Mouse (Mus musculus): ENCODE data around the gene Kcne3. TPM values are rescaled to one million over a fixed set of nuclear protein-coding genes. Genes with fewer than 3 reads are reported as not detected.

Kcne3 gene
- polyA plus RNA-seq, 1 experiment = not detected

DNA sequence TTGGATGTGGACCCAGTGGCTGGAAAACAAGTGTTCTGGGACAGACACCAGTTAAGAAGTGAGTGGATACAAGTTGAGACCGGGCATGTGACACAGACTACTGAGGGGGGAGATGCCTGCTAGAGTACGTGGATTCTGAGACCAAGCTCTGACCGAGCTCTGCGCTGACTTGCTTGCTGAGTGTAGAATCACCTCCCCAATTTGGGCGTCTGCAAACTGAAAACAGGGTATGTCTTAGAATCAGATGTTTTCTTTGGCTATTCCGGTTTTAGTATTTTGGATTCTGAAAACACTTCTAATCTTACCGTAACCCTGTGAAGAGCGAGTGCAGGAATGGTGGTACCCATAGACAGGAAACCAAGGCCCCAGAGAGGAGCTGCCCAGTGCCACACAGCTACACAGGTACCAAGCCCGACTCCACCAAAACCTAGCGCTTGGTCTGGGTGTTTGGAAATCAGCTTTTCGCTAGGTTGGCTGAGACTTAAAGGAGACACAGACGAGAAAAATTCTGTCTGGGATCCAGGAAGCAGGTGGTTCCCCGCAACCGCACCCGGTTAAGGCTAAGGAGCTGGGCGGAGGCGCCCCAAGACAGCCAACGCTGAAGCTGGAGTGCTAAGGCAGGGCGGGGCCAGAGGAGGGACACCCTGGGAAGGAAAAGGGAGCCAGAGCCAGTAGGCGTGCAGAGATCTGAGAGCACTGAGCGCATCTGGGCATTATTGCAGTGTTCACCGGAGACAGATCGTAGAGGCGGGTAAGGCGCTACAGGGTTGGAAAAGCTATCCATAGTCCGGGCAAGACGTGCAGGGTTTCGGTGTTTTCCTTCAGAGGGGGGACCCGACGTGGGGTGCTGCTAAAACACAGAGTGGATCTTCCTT lies 2.0 kb downstream of the Kcne3 start:
- Histone ChIP-seq H3K27ac (ENCODE audit: insufficient read depth, low read length) (no peak overlapping the region), H3K27me3 (ENCODE audit: control insufficient read depth, insufficient read depth, low read length, poor library complexity, severe bottlenecking) (peaks cover 1% of the 10 kb centered on the region; the same call in 1 of the 2 replicates), H3K4me3 (ENCODE audit: low read depth, low read length) (peak overlapping the region; percentile 58), H3K9me3 (replicated peaks; ENCODE audit: control insufficient read depth, insufficient read depth, low read length, poor library complexity, severe bottlenecking) (no peaks in the 10 kb centered on the region), H3K9ac (ENCODE audit: low read depth, poor library complexity, severe bottlenecking) (0 out of 2 replicates have a peak overlapping the region, but pooled peaks have one; percentile 21), H3K4me1 (ENCODE audit: control insufficient read depth, insufficient read depth, low read length) (no peaks in the 10 kb centered on the region), H3K36me3 (ENCODE audit: control insufficient read depth, insufficient read depth, low read length, poor library complexity, severe bottlenecking) (no peaks in the 10 kb centered on the region)
- no peak for TF ChIP-seq EP300 (IDR thresholded peaks at IDR 0.05; ENCODE audit: insufficient read depth, low read depth, low read length)
- no peak for TF ChIP-seq POLR2A (IDR thresholded peaks at IDR 0.05; ENCODE audit: insufficient read depth, low read length)
- TF ChIP-seq CTCF (IDR thresholded peaks at IDR 0.05; ENCODE audit: low read depth, low read length) = no peak

DNA sequence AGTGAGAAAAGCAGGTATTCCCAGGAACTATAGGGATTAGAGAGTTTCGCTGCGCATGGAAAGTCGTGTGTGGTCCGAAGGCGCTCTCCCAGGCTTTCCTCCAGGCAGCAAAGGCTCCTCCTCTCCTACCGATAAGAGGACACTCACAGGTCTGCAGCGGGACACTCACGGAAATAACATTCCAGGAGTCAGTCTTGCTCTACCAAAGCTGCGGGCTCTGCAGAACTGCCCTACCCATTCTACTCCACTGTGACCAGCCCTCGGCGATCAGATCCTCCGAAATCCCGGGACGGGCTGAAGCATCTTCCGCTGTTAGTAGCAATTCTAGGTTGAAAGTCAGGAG lies 2.6 kb downstream of the Kcne3 start:
- Histone ChIP-seq H3K27me3 (ENCODE audit: control insufficient read depth, insufficient read depth, low read length, poor library complexity, severe bottlenecking) (peaks cover 1% of the 10 kb centered on the region; the same call in 1 of the 2 replicates), H3K27ac (ENCODE audit: insufficient read depth, low read length) (no peak overlapping the region)
- TF ChIP-seq POLR2A (IDR thresholded peaks at IDR 0.05; ENCODE audit: insufficient read depth, low read length) = no peak
- no peak for TF ChIP-seq EP300 (IDR thresholded peaks at IDR 0.05; ENCODE audit: insufficient read depth, low read depth, low read length)
- no peak for TF ChIP-seq CTCF (IDR thresholded peaks at IDR 0.05; ENCODE audit: low read depth, low read length)

DNA sequence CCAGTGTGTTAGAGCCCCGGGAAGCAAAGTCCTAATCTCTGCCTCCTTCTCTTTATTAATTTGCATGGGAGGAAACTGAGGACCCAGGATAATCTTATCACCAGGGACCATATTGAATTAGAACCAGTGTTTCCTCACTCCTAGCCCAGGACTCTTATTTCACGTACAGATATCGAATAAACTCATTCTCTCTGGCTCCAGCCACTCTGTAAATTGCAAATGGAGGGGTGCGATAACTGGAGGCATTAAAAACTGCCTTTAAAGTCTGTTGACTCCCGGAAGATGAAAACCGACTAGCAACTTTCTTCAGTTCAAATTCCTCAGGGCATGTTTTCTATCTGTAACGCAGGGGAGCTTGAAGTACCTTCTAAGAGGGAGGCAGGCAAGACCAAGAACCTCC lies 3.1 kb downstream of the Kcne3 start:
- H3K27me3 ChIP-seq (ENCODE audit: control insufficient read depth, insufficient read depth, low read length, poor library complexity, severe bottlenecking) = peaks cover 1% of the 10 kb centered on the region; the same call in 1 of the 2 replicates
- no peak overlapping the region for H3K4me3 ChIP-seq (ENCODE audit: low read depth, low read length)
- no peak overlapping the region for H3K9ac ChIP-seq (ENCODE audit: low read depth, poor library complexity, severe bottlenecking)
- H3K36me3 ChIP-seq (ENCODE audit: control insufficient read depth, insufficient read depth, low read length, poor library complexity, severe bottlenecking) = no peaks in the 10 kb centered on the region
- H3K9me3 ChIP-seq (replicated peaks; ENCODE audit: control insufficient read depth, insufficient read depth, low read length, poor library complexity, severe bottlenecking) = no peaks in the 10 kb centered on the region
- no peak overlapping the region for H3K27ac ChIP-seq (ENCODE audit: insufficient read depth, low read length)
- no peaks in the 10 kb centered on the region for H3K4me1 ChIP-seq (ENCODE audit: control insufficient read depth, insufficient read depth, low read length)
- TF ChIP-seq POLR2A (IDR thresholded peaks at IDR 0.05; ENCODE audit: insufficient read depth, low read length) (no peak), EP300 (IDR thresholded peaks at IDR 0.05; ENCODE audit: insufficient read depth, low read depth, low read length) (no peak), CTCF (IDR thresholded peaks at IDR 0.05; ENCODE audit: low read depth, low read length) (no peak)

More for the DNA sequence above, 2.6 kb downstream of the Kcne3 start:
- Histone ChIP-seq H3K9ac (ENCODE audit: low read depth, poor library complexity, severe bottlenecking) (0 out of 2 replicates have a peak overlapping the region, but pooled peaks have one; percentile 21), H3K4me1 (ENCODE audit: control insufficient read depth, insufficient read depth, low read length) (no peaks in the 10 kb centered on the region), H3K36me3 (ENCODE audit: control insufficient read depth, insufficient read depth, low read length, poor library complexity, severe bottlenecking) (no peaks in the 10 kb centered on the region), H3K9me3 (replicated peaks; ENCODE audit: control insufficient read depth, insufficient read depth, low read length, poor library complexity, severe bottlenecking) (no peaks in the 10 kb centered on the region), H3K4me3 (ENCODE audit: low read depth, low read length) (peak overlapping the region; percentile 58)

DNA sequence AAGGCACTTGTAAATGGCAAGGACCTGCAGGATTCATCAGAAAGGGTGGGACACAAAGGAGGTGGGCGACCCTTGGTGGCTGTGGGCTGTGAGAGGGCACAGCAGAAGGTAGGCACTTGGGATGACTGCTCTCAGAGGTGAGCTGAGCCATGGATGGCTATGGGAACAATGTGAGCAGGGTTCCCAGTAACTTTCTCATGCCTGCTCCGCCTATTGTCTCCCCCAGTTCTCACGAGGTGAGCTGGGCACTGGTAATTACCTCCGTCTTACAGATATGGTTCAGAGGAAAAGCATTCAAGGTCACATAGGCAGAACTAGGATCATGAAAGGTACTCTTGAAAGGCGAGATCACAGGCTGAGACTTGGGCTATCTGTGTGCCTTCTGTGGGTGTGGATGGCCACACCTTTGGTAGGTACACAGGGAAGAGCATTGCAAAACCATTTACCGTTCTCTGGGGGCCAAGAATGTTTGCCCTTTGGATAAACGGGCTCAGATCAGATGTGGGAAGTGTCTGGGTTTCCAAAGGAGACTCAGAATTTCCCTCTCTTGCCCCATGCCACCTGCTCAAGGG lies 3.6 kb downstream of the Kcne3 start:
- Histone ChIP-seq H3K27me3 (ENCODE audit: control insufficient read depth, insufficient read depth, low read length, poor library complexity, severe bottlenecking) (peaks cover 1% of the 10 kb centered on the region; the same call in 1 of the 2 replicates), H3K9ac (ENCODE audit: low read depth, poor library complexity, severe bottlenecking) (no peak overlapping the region)

DNA sequence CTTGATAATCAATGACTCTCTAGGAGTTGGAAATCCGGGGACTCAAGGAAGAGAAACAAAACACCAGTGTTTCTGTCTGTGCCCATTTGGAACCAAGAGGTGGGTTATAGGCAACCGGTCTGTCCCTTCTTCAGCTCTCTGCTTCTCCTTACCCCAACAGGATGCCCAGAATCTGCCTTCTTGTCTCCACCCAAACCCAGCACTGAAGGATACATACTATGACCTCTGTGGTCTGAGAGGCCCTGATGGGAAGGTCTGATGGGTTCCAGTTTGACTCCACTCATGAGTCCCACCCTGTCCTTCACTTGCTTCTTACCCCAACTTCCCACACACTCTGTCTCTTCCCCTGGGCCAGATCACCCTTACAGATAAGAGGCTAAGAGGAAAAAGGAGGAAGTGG lies 4.9 kb downstream of the Kcne3 start:
- no peak overlapping the region for H3K9ac ChIP-seq (ENCODE audit: low read depth, poor library complexity, severe bottlenecking)
- H3K36me3 ChIP-seq (ENCODE audit: control insufficient read depth, insufficient read depth, low read length, poor library complexity, severe bottlenecking) = no peaks in the 10 kb centered on the region

More for the DNA sequence above, 3.6 kb downstream of the Kcne3 start:
- Histone ChIP-seq H3K4me3 (ENCODE audit: low read depth, low read length) (no peak overlapping the region), H3K36me3 (ENCODE audit: control insufficient read depth, insufficient read depth, low read length, poor library complexity, severe bottlenecking) (no peaks in the 10 kb centered on the region), H3K9me3 (replicated peaks; ENCODE audit: control insufficient read depth, insufficient read depth, low read length, poor library complexity, severe bottlenecking) (no peaks in the 10 kb centered on the region), H3K27ac (ENCODE audit: insufficient read depth, low read length) (no peak overlapping the region), H3K4me1 (ENCODE audit: control insufficient read depth, insufficient read depth, low read length) (no peaks in the 10 kb centered on the region)
- no peak for TF ChIP-seq POLR2A (IDR thresholded peaks at IDR 0.05; ENCODE audit: insufficient read depth, low read length)
- TF ChIP-seq CTCF (IDR thresholded peaks at IDR 0.05; ENCODE audit: low read depth, low read length) = no peak
- no peak for TF ChIP-seq EP300 (IDR thresholded peaks at IDR 0.05; ENCODE audit: insufficient read depth, low read depth, low read length)

More for the DNA sequence above, 4.9 kb downstream of the Kcne3 start:
- Histone ChIP-seq H3K27me3 (ENCODE audit: control insufficient read depth, insufficient read depth, low read length, poor library complexity, severe bottlenecking) (peaks cover 1% of the 10 kb centered on the region; the same call in 1 of the 2 replicates), H3K27ac (ENCODE audit: insufficient read depth, low read length) (no peak overlapping the region), H3K9me3 (replicated peaks; ENCODE audit: control insufficient read depth, insufficient read depth, low read length, poor library complexity, severe bottlenecking) (no peaks in the 10 kb centered on the region), H3K4me1 (ENCODE audit: control insufficient read depth, insufficient read depth, low read length) (no peaks in the 10 kb centered on the region), H3K4me3 (ENCODE audit: low read depth, low read length) (no peak overlapping the region)
- no peak for TF ChIP-seq EP300 (IDR thresholded peaks at IDR 0.05; ENCODE audit: insufficient read depth, low read depth, low read length)
- TF ChIP-seq CTCF (IDR thresholded peaks at IDR 0.05; ENCODE audit: low read depth, low read length) = no peak
- TF ChIP-seq POLR2A (IDR thresholded peaks at IDR 0.05; ENCODE audit: insufficient read depth, low read length) = no peak
